Mouse (Mus musculus): ENCODE measurements around the gene Grm3.

The Grm3 gene

DNA sequence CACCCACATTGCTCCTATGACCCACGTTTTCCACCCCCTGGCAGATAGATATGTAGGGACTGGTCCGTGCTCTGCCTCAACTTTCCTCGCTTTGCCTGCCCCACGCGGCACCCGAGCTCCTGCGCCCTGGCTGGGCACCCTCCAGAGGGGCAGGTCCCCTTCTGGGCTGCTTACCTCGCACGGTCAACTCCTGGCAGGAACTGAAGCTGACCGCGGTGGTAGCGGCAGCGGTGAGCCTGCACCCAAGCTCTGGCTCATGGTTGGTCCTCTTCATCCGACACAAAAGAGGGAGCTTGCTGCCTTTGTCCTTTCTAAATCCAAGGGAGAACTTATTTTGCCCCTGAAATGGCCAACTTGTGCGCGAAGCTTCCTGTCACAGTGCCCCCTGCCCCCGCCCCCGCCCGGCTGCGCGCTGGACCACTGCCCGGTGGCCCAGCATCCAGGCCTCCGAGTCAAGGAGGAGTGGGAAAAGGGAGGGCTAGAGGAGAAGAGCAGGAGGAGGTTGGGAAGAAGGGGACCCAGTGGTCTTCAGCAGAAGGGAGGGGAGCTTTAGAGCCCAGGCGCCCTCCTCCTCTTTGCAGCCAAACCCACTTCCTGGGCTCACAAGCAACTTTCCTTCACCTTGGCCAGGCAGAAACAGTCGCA lies at the start of gene Grm3:
Gene Grm3, minus strand, starts transcription at position 215 of the 645 bp plus-strand sequence.
- DNase-seq, result no peak

DNA sequence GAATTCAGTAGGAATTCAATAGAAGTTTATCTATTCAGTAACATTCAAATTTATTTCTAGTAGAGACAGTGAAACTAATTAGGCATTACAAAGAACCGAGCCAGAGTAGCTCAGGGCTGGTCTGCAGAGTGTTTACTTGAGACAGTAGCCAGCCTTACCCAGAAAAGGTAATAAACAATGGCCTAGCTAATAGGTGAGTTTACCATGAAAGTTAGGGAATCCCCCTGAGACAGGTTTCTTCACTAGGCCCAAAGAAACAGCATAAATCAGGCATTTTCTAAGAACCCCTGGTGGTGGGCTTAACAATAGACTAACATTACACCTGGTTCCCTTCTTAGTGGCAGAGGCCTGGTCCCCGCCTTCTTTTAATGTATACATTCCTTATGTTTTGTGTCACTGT lies 30.8 kb upstream of the Grm3 start:
- DNase-seq, result no peak

DNA sequence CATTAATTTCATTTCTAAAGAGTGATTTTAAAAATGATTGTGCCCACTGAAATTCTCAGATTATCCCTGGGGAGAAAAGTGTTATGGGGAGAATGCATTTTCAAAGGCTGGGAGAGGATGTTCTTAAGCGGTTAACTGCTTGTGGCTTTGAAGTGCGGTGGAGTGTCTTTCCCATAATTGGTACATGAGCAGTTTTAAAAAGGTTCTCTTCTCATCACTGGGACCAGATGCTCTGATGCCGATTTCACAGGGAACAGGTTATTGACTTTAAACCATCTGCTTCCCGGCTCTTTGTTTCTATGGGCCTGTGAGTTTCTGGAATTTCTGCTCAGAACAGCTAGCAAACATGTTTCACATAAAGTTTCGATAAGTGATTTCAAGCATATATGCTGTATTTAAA lies 23.2 kb upstream of the Grm3 start:
- no peak for DNase-seq

DNA sequence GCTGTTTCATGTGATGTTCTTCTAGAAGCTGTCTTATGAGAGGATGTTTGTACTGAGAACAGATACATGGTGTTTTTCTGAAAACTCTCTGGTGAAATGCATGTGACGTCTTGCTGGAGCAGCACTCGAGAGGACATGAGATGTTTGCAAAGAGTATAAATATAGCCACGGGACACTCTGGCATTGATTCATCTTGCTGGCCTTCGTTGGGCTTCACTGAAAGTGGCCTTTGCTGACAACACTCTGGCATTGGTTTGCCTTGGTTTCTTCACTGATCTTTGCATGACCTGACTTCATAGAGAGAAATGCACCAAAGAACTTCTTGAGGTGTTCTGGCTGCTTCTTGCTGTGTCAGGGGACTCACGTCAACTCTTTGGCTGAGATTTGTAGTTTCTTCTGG lies 19.1 kb upstream of the Grm3 start:
- DNase-seq, result no peak

DNA sequence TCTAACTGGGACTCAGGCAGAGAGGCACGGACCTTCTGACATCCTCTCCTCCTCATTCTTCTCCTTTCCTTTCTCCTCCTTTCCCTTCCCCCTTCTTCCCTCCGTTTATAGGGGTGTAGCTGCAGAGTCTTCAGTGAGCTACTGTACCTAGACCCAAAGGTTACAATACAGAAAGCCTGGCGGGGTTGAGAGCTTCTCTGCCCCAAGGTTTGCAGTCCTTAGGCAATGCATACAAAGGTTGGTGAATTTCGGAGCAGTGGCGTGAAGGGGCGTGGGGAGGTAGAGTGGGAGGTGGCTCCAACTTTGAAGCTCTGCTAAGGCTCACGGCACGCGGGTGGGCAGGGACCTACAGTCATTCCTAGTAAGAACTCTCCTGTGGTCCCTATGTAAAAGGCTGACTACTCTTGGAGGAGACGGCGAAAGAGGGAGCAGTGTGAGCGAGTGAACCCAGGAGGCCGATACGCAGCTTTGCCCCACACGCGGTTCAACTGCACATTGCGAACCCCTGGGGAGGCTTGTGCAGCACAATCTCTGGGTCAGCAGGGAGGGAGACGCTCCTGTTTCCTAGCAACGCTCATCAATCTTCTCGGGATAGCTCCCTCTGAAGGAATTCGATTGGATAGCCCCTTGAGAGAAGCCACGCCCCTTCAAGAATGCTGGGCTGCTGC lies 765 bp upstream of the Grm3 start:
- no peak for DNase-seq

DNA sequence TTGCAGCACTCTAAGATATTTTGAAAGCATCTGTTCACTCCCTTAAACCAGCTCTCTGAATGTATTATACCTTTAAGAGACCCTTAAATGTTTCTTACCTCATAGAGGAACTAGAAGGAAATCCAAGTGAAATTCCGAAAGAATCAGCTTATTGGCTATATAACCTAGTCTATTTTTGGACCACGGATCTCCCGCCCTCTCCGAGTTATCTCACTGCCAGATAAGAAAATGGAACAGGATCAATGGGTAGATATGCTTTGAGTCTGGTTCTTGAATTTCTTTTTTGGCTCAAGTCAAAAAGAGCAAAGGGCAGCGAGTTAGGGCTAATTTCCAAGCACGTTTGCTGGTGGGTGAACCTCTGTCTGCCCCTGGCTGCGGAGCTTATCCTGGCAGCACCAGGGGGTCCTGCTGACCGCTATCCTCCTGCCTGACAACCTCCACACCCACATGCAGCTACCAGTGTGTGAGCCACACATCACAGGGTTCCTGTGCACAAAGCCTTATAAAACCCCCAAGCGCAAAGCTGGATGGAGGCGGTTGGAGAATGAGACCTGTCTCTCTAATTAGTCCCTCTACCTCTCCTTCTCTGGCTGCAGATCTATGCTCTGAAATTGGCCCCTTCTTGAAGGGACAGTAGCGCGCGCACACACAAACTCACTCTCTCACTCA lies 549 bp downstream of the Grm3 start:
- no peak for DNase-seq

DNA sequence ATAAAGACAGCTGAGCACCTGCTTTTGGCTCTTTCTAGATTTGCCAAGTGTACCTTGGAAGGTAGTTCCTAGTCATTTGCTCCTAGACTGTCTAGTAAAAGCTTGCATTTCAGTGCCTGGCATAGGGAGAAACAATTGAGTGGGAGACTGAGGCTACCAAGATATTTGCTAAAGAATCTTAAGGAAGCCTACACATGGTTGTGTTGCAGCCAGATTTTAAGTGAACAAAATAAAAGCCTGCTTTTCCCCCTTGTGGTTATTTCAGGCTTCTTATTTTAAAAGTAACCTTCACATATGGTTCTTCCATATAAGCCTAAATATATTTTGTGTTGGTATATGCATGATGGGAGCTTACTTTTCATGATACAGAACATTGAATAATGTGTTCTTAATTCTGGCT lies 3.8 kb downstream of the Grm3 start:
- DNase-seq, result no peak

DNA sequence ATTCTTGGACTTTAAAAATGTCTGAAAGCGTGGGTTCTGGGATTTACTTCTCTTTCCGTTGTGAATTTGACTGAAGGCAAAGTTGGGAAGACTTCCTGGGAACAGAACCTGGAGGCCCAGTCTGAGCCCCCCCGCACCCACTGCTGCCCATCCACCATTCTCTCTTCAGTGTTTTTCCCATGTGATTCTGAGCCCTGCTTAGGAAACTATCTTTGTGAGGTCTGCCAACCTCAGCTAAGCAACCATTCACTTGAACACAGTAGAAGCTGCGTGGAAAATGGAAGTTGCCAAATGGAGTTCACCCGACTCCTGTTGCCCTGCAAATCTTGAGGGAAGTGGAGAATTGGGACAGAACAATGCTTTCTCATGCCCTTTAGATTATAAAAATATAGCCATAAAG lies 8.7 kb downstream of the Grm3 start:
- DNase-seq, result no peak

DNA sequence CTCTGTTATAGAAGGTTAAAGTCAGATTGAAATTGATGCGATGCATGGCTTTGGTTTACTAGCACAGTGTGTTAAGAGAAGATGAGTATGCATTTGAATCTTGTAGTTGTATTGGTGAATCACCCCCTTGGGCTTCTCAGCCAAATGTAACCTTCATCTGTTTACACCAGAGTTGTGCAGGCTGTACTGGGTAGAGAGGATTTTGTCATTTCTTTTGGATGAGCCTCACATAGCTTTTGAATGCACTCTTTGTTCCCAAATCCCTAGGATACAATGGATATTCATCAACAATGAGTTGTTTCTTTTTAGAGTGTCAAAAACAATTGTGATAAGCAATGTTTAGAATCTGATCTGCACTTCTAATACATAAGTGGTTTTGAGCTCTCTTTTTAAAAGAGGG lies 17.9 kb downstream of the Grm3 start:
- no peak for DNase-seq

DNA sequence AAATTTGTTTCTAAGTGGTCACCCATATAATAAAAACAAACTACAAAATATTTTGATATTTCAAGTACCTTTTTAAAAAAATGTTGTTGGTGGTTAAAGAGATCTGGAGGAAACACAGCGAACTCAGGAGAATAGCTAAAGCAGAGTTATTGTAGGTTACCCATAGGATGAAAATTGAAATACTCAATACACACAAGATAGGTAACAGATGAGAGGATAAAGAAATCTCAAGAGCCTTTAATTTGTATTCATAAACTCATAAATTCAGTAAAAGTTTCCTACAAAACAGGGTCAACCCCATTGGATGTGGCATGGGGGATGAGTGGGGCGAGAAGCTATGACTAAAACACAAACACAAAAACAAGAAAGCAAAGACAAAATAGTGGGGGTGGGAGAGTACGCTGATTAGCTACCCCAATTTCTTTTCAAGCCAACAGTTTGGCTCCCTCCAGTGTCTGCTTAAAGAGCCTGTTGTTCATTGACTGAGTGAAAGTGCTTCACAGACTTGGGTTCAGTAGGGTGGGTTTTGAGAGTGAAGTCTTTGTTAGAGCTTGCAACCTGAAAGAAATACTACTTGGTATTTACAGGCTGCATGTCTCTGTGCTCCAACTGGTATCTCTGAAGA lies 21.5 kb downstream of the Grm3 start:
- DNase-seq, result no peak

DNA sequence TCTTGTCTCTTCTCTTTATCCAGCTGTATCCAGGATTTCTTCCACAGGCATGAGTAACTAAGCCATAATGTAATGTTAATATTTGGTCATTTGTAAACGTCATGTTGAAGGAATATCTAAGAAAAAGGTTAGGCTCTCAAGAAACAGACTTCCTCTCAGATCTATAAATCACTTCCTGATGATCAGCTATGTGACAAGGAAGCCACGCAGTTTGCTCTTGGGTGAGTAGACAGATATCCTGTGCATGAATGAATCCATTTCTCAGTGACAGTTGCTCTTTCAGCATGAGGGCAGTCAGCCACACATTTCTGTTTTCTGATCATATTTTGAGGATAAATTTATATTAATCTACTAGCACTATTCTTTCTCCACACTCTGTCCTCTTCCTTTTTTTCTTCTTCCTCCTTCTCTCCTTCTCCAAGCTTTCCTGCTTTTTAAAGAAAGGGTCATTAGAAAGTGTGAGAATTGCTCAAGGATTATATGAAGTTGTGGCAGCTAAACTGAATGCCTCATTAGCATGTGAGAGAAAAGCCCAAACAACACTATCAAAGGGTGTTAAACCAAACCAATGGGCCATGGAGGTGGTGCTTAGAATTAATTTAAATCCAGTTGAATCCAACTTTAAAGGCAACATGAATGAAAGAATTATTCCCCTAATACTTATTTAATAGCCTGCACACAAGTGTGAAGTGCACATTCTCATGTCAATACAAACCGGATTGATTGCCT lies 22.1 kb downstream of the Grm3 start:
- no peak for DNase-seq

DNA sequence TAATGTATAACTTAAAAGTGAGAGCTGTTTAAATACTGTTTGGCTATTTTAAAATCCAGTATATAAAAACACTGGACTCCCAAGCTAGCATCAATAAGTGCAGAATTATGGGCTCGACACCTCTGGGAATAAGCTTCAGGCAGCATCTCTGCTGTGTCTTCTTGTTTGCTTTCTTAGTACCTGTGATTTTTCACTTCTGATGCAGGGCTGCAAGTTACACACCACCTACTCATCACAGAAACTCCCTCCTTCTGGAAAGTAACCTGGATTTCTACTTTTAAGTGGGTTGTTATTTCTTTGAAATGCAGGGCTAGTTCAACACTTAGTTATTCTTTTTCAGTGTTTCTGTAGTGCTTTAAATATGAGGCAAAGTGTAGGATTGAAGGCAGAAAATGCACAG lies 32.6 kb downstream of the Grm3 start:
- DNase-seq, result no peak

DNA sequence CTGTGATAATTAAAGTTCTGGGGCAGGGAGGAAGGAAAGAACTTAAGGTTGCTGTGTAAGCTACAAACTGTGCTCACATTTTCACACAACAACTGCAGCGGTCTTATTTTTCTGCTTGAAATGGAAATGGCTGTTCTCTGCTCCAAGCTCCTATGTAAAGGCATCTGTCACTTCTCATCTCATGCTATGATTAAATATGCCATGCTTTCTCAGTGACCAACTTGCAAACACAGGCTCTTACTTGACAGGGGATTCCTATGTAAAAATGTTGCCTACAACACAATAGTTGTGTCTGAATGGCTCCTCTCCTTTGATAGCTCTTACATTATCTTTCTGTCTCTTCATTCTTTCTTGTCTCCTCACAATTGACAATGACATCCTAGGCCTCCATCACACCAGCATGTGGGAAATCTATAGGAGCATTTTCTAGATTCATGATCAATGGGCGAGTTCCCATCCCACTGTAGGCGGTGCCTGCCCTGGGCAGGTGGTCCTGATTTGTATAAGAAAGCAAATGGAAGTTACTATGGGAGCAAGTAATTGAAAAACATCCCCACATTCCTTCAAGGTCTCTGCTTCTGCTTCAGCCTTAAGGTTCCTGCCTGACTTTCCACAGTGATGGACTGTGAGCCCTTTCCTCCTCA lies 34.2 kb downstream of the Grm3 start:
- DNase-seq, result no peak

DNA sequence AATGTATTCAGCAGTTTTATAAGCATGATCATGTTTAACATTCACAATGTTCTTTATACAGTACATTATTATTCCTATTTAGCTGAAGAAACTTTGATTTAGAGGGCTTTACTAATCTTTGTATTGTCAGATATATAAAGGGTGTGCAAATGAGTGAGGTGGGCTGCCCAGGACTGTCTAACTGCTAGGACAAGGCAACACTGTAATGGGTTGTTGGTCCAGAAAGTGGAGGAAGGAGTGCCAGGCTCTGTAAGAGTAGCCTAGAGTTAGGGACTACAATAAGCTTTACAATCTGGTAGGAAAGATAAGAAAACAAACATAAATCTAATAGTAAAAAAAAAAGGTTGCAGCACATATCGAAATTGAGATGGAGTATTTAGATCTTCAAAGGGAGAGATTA lies 34.8 kb downstream of the Grm3 start:
- DNase-seq, result no peak

DNA sequence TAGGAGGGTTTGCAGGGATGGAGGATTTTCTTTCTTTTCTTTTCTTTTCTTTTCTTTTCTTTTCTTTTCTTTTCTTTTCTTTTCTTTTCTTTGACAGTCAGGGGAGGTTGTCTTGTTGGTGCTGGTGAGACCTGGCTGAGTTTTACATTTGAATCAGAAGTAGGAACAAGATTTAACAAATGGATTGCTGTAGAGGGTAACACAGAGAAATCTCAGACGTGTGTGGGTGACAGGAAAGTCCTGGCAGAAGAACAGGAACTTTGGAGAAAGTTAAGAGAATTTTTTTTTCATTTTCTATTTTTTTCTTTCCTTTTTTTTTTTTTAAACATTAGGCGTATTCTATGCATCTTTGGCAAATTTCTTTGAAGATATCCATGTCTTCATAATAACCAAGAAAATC lies 41.8 kb downstream of the Grm3 start:
- no peak for DNase-seq

DNA sequence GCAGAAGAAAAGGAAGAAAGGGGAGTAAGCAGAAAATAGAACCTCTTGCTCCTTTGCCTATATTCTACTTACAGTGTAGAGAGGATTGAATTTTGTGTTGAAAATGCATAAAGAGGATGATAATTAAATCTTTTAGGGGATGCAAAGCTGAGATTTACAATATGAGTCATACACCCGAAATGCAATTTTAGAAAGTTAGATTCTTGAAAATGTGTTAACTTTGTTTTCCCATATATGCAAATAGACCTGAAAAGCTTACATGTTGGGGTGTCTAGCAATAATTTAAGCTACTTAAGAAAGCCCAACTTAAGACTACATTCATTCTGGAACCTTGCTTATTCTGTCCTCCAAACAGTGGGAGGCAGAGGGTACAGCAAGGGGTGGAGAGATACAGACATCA lies 56.0 kb downstream of the Grm3 start:
- no peak for DNase-seq

DNA sequence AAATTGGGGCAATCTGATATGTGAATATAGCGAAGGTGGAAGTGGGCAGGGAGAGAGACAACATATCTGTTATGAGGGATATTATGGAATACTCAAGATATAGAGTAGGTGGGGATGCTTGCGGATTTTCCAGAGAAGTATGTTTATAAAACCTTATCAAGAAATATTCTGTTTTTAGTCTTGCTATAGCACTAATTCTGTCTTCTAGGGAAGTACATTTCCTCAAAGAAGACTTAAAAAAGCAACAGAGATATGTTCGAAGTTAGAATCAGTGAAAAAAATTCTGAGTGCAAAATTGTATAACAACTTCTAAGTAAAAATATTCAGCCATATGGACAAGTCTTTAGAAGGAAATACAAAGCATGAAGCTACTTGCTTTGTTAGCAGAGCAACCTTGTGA lies 61.6 kb downstream of the Grm3 start:
- no peak for DNase-seq

DNA sequence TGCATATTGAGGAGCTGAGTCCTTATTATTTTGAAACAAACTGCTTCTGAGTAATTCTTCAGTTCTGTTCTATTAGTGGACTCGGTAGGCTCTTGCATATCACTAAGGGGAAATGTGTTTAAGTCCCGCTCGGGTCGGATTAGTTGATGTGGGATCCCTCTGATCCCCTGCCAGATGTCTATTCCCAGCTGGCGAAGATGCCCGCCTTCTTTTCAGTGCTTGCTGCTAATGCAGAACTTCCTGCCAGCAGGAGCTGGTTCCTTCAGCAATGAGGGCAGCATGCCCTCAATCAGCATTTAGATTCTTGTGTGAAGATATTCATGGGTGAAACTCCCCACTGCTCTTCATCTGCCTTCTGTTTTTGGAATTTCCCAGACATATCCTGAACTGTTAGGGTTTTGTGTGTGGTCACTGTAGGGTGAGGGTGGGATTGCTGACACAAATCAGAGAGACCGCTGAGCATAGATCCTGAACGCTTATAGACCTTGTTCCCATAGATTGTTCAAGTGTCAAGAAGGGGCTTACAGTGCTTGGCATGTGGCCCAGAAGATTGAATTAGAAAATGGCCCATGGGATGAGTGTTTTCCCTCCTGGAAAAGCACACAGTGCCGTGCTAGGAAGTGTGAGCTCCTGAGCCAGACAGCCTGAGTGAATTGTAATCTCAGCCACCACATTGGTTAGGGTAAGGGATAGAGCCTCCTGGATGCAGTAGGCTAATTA lies 62.9 kb downstream of the Grm3 start:
- no peak for DNase-seq

DNA sequence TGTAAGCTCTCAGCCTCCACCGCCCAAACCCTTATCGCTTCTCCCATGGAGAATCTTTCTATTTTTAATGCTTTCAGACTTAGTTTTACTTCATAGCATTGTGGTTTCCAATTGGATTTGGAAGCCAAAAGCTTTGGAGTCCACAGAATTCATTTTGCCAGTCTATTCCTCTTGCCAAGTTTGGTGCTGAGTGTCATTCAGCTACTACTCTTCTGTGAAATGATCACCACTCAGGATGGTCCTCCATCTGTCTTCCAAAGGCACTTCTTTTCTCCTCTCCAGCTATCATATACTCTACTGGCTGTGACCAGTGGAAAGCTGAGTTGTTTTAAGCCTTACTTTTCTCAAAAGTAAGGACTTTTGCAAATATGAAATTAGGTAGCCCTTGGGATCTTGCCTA lies 86.4 kb downstream of the Grm3 start:
- DNase-seq, result no peak

DNA sequence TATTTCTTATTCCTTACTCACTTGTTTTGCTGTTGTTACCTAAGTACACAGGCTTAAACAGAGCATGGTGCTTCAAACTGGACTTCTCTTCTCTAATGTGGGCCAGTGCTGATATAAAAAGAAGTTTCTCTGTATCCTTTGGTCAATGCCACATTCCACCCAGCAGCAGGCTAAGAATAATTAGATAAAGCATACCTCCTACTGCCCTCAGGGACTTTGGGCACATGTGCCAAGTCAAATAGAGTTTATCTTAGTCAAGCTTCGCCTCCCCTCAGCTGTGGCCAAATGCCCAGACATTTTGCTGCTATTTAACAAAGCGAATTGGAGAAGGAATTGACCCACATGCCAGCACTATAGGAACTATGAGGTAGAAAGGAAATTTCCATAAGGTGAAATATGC lies 97.8 kb downstream of the Grm3 start:
- DNase-seq, result no peak

DNA sequence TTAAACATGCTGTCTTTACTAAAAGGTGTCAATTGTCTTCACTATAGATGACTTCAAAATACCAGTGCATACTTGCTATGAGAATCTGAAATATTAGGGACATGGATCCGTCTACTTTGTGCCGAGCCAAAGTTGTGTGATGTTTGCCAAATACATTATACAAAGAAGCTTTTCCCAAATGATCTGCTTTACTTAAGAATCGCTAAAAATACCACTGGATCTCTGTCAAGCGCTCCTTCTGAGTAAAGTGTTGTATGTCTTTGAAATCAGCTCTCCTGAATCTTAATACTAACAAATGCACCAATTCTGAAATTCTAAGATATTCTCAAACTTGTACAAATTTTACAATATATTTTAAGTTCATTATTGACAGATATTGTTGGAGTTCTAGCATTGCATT lies 100.6 kb downstream of the Grm3 start:
- DNase-seq, result no peak

DNA sequence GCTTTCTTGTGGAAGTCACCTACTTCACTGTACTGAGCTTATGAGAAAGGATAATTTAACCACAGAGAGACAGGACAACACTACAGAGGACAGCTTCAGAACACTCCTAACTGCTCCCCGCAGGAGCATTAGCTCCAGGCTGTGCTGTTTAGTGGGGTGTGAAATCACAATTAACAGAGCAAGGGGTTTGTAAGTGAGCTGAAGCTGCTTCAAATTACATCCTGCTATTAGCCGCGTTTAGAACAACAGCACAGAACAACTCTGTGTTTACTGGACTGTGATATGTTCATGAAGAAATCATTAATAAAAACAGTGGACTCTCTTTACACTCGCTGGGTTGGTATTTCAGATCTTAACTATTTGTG lies 101.9 kb downstream of the Grm3 start:
- no peak for DNase-seq

Measured in lung, postnatal 14 days (tissue).